Mouse (Mus musculus): Measurements from ENCODE around the gene Rab22a. TPM values are rescaled to one million over a fixed set of nuclear protein-coding genes. Genes with fewer than 3 reads are reported as not detected.

Rab22a gene
- total and polyA plus RNA-seq, 3 experiments = 5.9 to 16.9 (median 9.3) TPM

DNA sequence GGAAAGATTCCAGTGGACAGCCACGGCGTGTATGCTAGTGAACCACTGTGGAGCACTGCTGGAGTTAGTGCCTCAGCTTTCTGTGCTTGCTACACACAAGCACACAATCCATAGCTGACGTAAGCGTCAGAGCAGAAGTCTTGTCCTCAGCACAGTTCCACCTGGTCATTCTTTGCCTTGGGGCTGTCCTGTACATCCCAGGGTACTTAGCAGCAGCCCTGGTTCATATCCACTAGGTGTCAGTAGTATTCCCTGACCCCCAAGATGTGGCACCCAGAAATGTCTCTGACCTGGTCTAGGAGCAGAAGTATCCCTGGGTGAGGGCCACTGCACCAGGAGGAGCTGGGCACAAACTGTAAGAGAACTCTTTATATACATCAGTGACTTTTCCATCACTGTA is 38.9 kb upstream of the Rab22a start:
- H3K4me1 ChIP-seq (ENCODE audit: control insufficient read depth in 1 of 2, insufficient read depth in 2 of 2) = 0 out of 4 replicates have a peak, but pooled peaks cover 0 to 3% of the 10 kb centered on the region in 2 experiments
- TF ChIP-seq MXI1 (IDR thresholded peaks at IDR 0.05; ENCODE audit: low read depth, low read length) (no peak), SMC3 (IDR thresholded peaks at IDR 0.05; ENCODE audit: low read depth, low read length) (peak; percentile 42), E2F4 (IDR thresholded peaks at IDR 0.05; ENCODE audit: insufficient replicate concordance, low read depth, low read length) (no peak), RCOR1 (conservative IDR thresholded peaks at IDR 0.05; ENCODE audit: low read depth, low read length) (no peak), JUN (IDR thresholded peaks at IDR 0.05; ENCODE audit: insufficient read depth, low read depth, low read length) (no peak), RAD21 (IDR thresholded peaks at IDR 0.05; ENCODE audit: low read depth, low read length) (peak; percentile 55), MAX (IDR thresholded peaks at IDR 0.05; ENCODE audit: low read length) (no peak), CTCF (conservative IDR thresholded peaks at IDR 0.05 in 1 of 2, IDR thresholded peaks at IDR 0.05 in 1 of 2; ENCODE audit: low read depth in 2 of 2, low read length in 2 of 2) (peak in 1 of 2 experiments; percentile 56; a peak in 3 of 4 replicates), ZC3H11A (IDR thresholded peaks at IDR 0.05; ENCODE audit: low read depth, low read length) (no peak), CHD1 (IDR thresholded peaks at IDR 0.05; ENCODE audit: low read depth, low read length) (no peak), PAX5 (IDR thresholded peaks at IDR 0.05; ENCODE audit: low read length) (no peak), IRF4 (IDR thresholded peaks at IDR 0.05; ENCODE audit: low read depth, low read length) (no peak), ZMIZ1 (IDR thresholded peaks at IDR 0.05; ENCODE audit: low read depth, low read length) (no peak), SIN3A (IDR thresholded peaks at IDR 0.05; ENCODE audit: low read length) (no peak)
- dilution Hi-C loops (cut with MboI; ENCODE audit: extremely low pct_ligation_motif_present, extremely low pct_unique_long_range_greater_than_20kb, low sequenced_read_pairs) (no loop called here), in situ Hi-C loops (cut with MboI; ENCODE audit: low pct_ligation_motif_present, low pct_unique_long_range_greater_than_20kb, low sequenced_read_pairs) (no loop called here)
- H3K27me3 ChIP-seq (replicated peaks) = no peaks in the 10 kb centered on the region
- no peak overlapping the region for H3K4me3 ChIP-seq (replicated peaks in 1 of 3; ENCODE audit: low read depth in 2 of 3, low read length in 2 of 3, poor library complexity in 1 of 3)
- no peak for DNase-seq (ENCODE audit: extremely low read depth)
- no peaks in the 10 kb centered on the region for H3K9me3 ChIP-seq (replicated peaks; ENCODE audit: low read length)
- H3K4me2 ChIP-seq (ENCODE audit: insufficient read depth, low read depth, poor library complexity, severe bottlenecking) = no peak overlapping the region
- peaks cover 0 to 2% of the 10 kb centered on the region in 2 experiments for H3K36me3 ChIP-seq (replicated peaks in 1 of 2; ENCODE audit: control insufficient read depth in 1 of 2, insufficient read depth in 1 of 2, low read length in 1 of 2)
- H3K27ac ChIP-seq (ENCODE audit: insufficient read depth, low read depth) = no peak overlapping the region
- no peaks in the 10 kb centered on the region for H3K79me2 ChIP-seq (replicated peaks; ENCODE audit: control insufficient read depth, extremely low read depth, insufficient read depth, poor library complexity, severe bottlenecking)
- no peak overlapping the region for H3K9ac ChIP-seq (ENCODE audit: insufficient read depth, low read depth)

- Histone ChIP-seq H3K79me2 (replicated peaks; ENCODE audit: control insufficient read depth, extremely low read depth, insufficient read depth, poor library complexity, severe bottlenecking) (no peaks in the 10 kb centered on the region), H3K4me1 (ENCODE audit: control insufficient read depth in 1 of 2, insufficient read depth in 2 of 2) (0 out of 4 replicates have a peak, but pooled peaks cover 0 to 3% of the 10 kb centered on the region in 2 experiments), H3K27ac (ENCODE audit: insufficient read depth, low read depth) (no peak overlapping the region), H3K27me3 (replicated peaks) (no peaks in the 10 kb centered on the region), H3K9ac (ENCODE audit: insufficient read depth, low read depth) (no peak overlapping the region), H3K4me2 (ENCODE audit: insufficient read depth, low read depth, poor library complexity, severe bottlenecking) (no peak overlapping the region), H3K9me3 (replicated peaks; ENCODE audit: low read length) (no peaks in the 10 kb centered on the region), H3K36me3 (replicated peaks in 1 of 2; ENCODE audit: control insufficient read depth in 1 of 2, insufficient read depth in 1 of 2, low read length in 1 of 2) (peaks cover 0 to 2% of the 10 kb centered on the region in 2 experiments), H3K4me3 (replicated peaks in 1 of 3; ENCODE audit: low read depth in 2 of 3, low read length in 2 of 3, poor library complexity in 1 of 3) (no peak overlapping the region)
- dilution Hi-C loops (cut with MboI; ENCODE audit: extremely low pct_ligation_motif_present, extremely low pct_unique_long_range_greater_than_20kb, low sequenced_read_pairs) = no loop called here
- in situ Hi-C loops (cut with MboI; ENCODE audit: low pct_ligation_motif_present, low pct_unique_long_range_greater_than_20kb, low sequenced_read_pairs) = no loop called here
- DNase-seq (ENCODE audit: extremely low read depth) = no peak
- no peak for TF ChIP-seq ZC3H11A (IDR thresholded peaks at IDR 0.05; ENCODE audit: low read depth, low read length)
- no peak for TF ChIP-seq SMC3 (IDR thresholded peaks at IDR 0.05; ENCODE audit: low read depth, low read length)
- no peak for TF ChIP-seq MAFK (IDR thresholded peaks at IDR 0.05; ENCODE audit: insufficient replicate concordance, low read length)
- no peak for TF ChIP-seq MAZ (IDR thresholded peaks at IDR 0.05; ENCODE audit: low read depth, low read length)
- TF ChIP-seq KAT2A (IDR thresholded peaks at IDR 0.05; ENCODE audit: insufficient replicate concordance, low read length) = no peak
These were observed 37.4 kb upstream of the Rab22a start for GRCm38 (mm10) chr2:173622173-173622601.
